Mouse (Mus musculus) intestine, postnatal 0 days (tissue): ENCODE results near the gene Syt5. TPM values are rescaled to one million over a fixed set of nuclear protein-coding genes. Genes with fewer than 3 reads are reported as not detected.

Experiments
- ATAC-seq: fragments of 200-750 bp; cut with Nextera tagmentation; 2 replicates; pipeline ENCODE4 v1.8.0; 2017; ENCODE audit warnings: mild to moderate bottlenecking, moderate TSS enrichment, moderate library complexity
- H3K27ac ChIP-seq: fragments of 300-500 bp; sonication (generic); 2 replicates; pipeline ENCODE4 v1.5.1; 2014; ENCODE audit warnings: mild to moderate bottlenecking, low read depth, low read length, moderate library complexity
- H3K27me3 ChIP-seq: fragments of 300-500 bp; sonication (generic); replicated peaks from 2 replicates; pipeline ENCODE4 v1.6.1; 2014; ENCODE audit warnings: low read length, mixed read lengths; ENCODE audit not compliant: control insufficient read depth, insufficient read depth
- H3K36me3 ChIP-seq: fragments of 300-500 bp; sonication (generic); 2 replicates; pipeline ENCODE4 v1.6.1; 2014; ENCODE audit warnings: mild to moderate bottlenecking, moderate library complexity; ENCODE audit not compliant: control insufficient read depth, insufficient read depth
- H3K4me1 ChIP-seq: fragments of 300-500 bp; sonication (generic); replicated peaks from 2 replicates; pipeline ENCODE4 v1.6.1; 2014; ENCODE audit warnings: antibody characterized with exemption, low read length, mixed read lengths; ENCODE audit not compliant: control insufficient read depth, insufficient read depth
- H3K4me2 ChIP-seq: fragments of 300-500 bp; sonication (generic); replicated peaks from 2 replicates; pipeline ENCODE4 v1.6.1; 2014; ENCODE audit warnings: low read depth, mild to moderate bottlenecking, moderate library complexity
- H3K4me3 ChIP-seq: fragments of 300-500 bp; sonication (generic); 2 replicates; pipeline ENCODE4 v1.5.1; 2014; ENCODE audit warnings: low read depth, low read length
- H3K9ac ChIP-seq: fragments of 300-500 bp; sonication (generic); 2 replicates; pipeline ENCODE4 v1.6.1; 2014; ENCODE audit warnings: mild to moderate bottlenecking, low read depth, low read length
- H3K9me3 ChIP-seq: fragments of 300-500 bp; sonication (generic); 2 replicates; pipeline ENCODE4 v1.6.1; 2016; ENCODE audit warnings: mixed run types; ENCODE audit not compliant: control insufficient read depth
- CTCF ChIP-seq: sonication (generic); IDR thresholded peaks from 2 replicates; pipeline ENCODE4 v1.5.1; 2016; ENCODE audit warnings: low read depth, mild to moderate bottlenecking, control low read depth, antibody characterized with exemption, moderate library complexity
- WGBS: fragments of 180-500 bp; shearing (Covaris S2); extraction: QIAGEN DNeasy Blood & Tissue Kit; methylation state at CpG from one replicate; pipeline ENCODE4 v1.1.7; 2014; 5-methylcytosine and 5-hydroxymethylcytosine counted together
- polyA plus RNA-seq: library from polyadenylated mRNA; unstranded; fragments of >200 nt; fragmentation: Nextera tagmentation; extraction: Ambion mirVana; gene quantifications from 2 replicates; pipeline ENCODE4 v1.2.1, GENCODE M21; 2015

The Syt5 gene
- polyA plus RNA-seq, 1 experiment from 2014 or later = 5.3 TPM

DNA sequence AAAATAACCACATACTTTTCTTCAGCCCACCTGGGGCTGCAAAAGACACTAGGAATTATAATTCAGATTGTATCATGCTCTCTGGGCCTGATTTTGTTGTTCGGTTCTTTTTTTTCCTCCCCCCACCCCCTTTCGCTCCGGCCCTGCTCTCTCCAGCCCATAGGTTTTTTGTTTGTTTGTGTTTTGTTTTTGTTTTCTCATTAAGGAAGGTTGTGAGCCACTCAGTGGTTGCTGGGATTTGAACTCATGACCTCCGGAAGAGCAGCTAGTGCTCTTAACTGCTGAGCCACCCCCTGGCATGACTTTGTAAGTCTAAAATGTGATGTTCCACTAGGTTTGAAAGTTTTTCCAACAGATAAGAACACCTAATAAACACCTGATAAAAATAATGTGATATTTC is 44.2 kb downstream of the Syt5 start:
- H3K9ac ChIP-seq = no peak overlapping the region
- no peak for ATAC-seq
- H3K4me2 ChIP-seq = no peak overlapping the region
- no peaks in the 10 kb centered on the region for H3K9me3 ChIP-seq
- H3K27me3 ChIP-seq = no peaks in the 10 kb centered on the region
- no peaks in the 10 kb centered on the region; the same call in 1 of the 2 replicates for H3K36me3 ChIP-seq
- H3K4me1 ChIP-seq = 0 out of 2 replicates have a peak, but pooled peaks cover 6% of the 10 kb centered on the region
- 79% methylated on average over 4 of the region's 4 CpGs for WGBS
- 0 out of 2 replicates have a peak overlapping the region, but pooled peaks have one; percentile 80 for H3K4me3 ChIP-seq
- H3K27ac ChIP-seq = no peak overlapping the region
- TF ChIP-seq CTCF = no peak

DNA sequence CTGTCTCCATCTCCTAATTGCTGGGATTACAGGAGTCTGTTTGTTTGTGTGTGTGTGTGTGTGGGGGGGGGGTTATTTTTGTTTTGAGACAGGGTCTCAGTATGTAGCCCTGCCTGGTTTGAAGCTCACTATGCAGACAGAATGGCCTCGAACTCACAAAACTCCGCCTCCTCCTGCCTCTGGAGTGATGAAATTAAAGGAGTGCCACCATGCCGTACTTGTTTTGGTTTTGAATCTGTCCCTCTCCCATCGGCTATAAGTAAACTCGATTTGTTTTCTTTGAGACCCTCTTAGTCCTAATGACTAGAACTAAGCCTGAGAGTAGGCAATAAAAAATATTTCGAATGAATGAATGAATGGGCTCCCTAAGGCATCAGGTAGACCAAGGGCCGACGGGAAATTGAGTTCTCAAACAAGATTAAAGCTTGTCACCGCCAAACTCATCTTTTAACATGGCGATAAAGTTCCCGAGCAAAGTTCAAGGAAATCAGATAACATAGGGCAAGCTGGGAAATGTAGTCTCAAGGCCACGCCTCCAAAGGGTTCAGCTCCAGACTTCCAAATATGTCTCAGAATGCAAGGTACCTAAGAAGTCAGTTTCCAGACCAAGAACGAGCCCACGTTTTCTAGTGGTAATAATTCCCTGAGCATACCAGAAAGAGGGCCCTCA is 44.8 kb downstream of the Syt5 start:
- no peak; the same call in 1 of the 2 replicates for ATAC-seq
- Histone ChIP-seq H3K4me2 (peak overlapping the region; percentile 86), H3K27me3 (no peaks in the 10 kb centered on the region), H3K4me1 (0 out of 2 replicates have a peak, but pooled peaks cover 6% of the 10 kb centered on the region), H3K4me3 (peak overlapping the region; percentile 80), H3K9ac (no peak overlapping the region; the same call in 1 of the 2 replicates), H3K27ac (peak overlapping the region; percentile 70), H3K9me3 (no peaks in the 10 kb centered on the region), H3K36me3 (no peaks in the 10 kb centered on the region; the same call in 1 of the 2 replicates)
- TF ChIP-seq CTCF = no peak
- WGBS = 9% methylated on average over 14 of the region's 14 CpGs

GRCm38 (mm10) chr7:4501558-4502397 is 45.6 kb downstream of the Syt5 start, which contains the start of gene Ppp1r12c:
Gene Ppp1r12c, minus strand, starts transcription at chr7:4501680.
- ATAC-seq = peak; percentile 89
- H3K27ac ChIP-seq = peak within 1 kb of the TSS; percentile 70
- H3K27me3 ChIP-seq = no peaks in the 10 kb centered on the region
- no peaks in the 10 kb centered on the region for H3K9me3 ChIP-seq
- H3K4me1 ChIP-seq = 0 out of 2 replicates have a peak, but pooled peaks cover 6% of the 10 kb centered on the region
- TF ChIP-seq CTCF = no peak
- WGBS = under 1% methylated on average over 62 of the region's 62 CpGs
- H3K9ac ChIP-seq = peak within 1 kb of the TSS; percentile 73
- H3K4me3 ChIP-seq = peak within 1 kb of the TSS; percentile 80
- H3K4me2 ChIP-seq = peak within 1 kb of the TSS; percentile 86
- peaks cover 4% of the 10 kb centered on the region for H3K36me3 ChIP-seq

- peak overlapping the region; percentile 70 for H3K27ac ChIP-seq
- peak; percentile 37 for ATAC-seq
- H3K27me3 ChIP-seq = no peaks in the 10 kb centered on the region
- peak overlapping the region; percentile 86 for H3K4me2 ChIP-seq
- H3K4me3 ChIP-seq = peak overlapping the region; percentile 80
- TF ChIP-seq CTCF = no peak
- H3K36me3 ChIP-seq = peaks cover 12% of the 10 kb centered on the region
- 0 out of 2 replicates have a peak, but pooled peaks cover 6% of the 10 kb centered on the region for H3K4me1 ChIP-seq
- under 1% methylated on average over 35 of the region's 52 CpGs for WGBS
- no peaks in the 10 kb centered on the region for H3K9me3 ChIP-seq
- H3K9ac ChIP-seq = peak overlapping the region; percentile 73
These were observed 46.4 kb downstream of the Syt5 start for GRCm38 (mm10) chr7:4500892-4501471.

GRCm38 (mm10) chr7:4499034-4499433 is 48.3 kb downstream of the Syt5 start:
- H3K27ac ChIP-seq = peak overlapping the region; percentile 54
- H3K9me3 ChIP-seq = no peaks in the 10 kb centered on the region
- peak overlapping the region; percentile 86 for H3K4me2 ChIP-seq
- ATAC-seq = no peak
- peaks cover 27% of the 10 kb centered on the region for H3K36me3 ChIP-seq
- no peak for TF ChIP-seq CTCF
- 0 out of 2 replicates have a peak, but pooled peaks cover 6% of the 10 kb centered on the region for H3K4me1 ChIP-seq
- WGBS = 81% methylated on average over 4 of the region's 4 CpGs
- H3K4me3 ChIP-seq = no peak overlapping the region
- peak overlapping the region; percentile 5 for H3K9ac ChIP-seq
- H3K27me3 ChIP-seq = no peaks in the 10 kb centered on the region

DNA sequence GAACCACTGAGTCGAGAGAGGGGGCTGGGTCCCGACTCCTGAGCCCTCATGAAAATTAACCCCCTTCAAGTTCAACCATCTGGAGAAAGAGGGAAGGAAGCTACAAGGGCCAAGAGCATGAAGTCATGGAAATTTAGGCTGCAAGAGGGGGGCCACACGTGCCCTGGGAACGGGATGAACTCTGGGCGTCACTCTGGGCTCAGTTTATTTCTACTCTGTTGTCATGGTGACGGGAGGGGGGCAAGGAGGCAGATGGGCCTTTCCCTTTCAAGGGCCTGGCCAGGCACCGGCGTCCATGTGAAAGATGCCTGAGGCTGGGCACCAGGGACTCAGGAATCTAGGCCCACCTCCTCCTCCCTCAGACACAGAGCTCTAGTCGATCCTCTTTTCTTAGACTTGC is 49.1 kb downstream of the Syt5 start:
- no peak for TF ChIP-seq CTCF
- H3K4me3 ChIP-seq = no peak overlapping the region
- H3K9me3 ChIP-seq = no peaks in the 10 kb centered on the region
- ATAC-seq = 0 out of 2 replicates have a peak, but pooled peaks have one; percentile 3
- H3K27ac ChIP-seq = no peak overlapping the region
- peaks cover 32% of the 10 kb centered on the region for H3K36me3 ChIP-seq
- 32% methylated on average over 9 of the region's 9 CpGs for WGBS
- H3K9ac ChIP-seq = peak overlapping the region; percentile 11; the same call in 1 of the 2 replicates
- 0 out of 2 replicates have a peak, but pooled peaks cover 6% of the 10 kb centered on the region for H3K4me1 ChIP-seq
- no peaks in the 10 kb centered on the region for H3K27me3 ChIP-seq
- peak overlapping the region; percentile 86 for H3K4me2 ChIP-seq
